Mouse (Mus musculus): ENCODE measurements around the gene Card6. TPM values are rescaled to one million over a fixed set of nuclear protein-coding genes. Genes with fewer than 3 reads are reported as not detected.

Gene Card6
- 0.88 and 1.1 TPM in 2 replicates for polyA plus RNA-seq (2012; rRNA removed; ENCODE audit: low replicate concordance)

DNA sequence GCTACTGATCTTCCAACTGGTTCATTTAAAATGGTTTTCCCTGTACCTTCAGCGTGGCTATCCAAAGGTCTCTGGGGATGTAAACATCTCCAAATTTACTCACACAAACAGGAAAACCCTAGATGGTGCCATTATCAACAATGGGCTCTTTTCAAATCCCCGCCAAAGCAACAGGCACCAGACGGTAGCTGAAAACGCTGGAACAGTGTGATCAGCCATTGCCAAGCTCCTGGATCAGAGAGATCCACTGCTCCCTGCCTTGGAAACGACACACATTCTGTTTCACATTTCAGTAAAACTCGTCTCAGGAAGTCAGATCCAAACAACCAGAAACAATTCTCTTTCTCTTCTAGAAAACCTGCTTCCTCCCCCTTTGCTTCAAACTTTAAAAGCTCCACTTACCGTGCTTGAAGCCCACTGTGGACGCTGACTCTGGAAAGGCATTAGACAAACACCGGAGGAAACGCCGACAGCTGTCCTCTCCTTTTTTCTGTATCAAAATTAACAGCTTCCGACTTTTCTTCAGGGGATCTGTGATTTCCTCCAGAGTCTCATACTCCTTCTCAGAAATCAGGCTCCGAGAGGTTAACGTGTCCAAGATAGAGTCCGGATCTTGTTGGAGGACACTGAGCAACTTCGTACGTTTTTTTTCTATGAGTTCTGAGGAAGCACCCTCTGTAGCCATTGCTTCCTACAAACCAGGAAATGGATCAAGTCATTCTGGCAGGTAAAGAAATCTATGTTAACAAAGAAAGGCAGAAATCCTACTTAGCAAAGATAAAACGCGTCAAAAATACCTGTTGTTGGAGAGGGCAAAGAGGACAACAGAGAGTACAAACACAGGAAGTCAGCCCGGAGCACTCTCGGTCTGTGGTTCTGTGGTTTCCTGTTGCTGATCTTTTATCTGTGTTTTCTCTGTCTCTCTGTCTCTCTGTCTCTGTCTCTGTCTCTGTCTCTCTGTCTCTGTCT lies at the start of gene Card6:
Gene Card6, minus strand, starts transcription at position 854 of the 969 bp plus-strand sequence.

DNA sequence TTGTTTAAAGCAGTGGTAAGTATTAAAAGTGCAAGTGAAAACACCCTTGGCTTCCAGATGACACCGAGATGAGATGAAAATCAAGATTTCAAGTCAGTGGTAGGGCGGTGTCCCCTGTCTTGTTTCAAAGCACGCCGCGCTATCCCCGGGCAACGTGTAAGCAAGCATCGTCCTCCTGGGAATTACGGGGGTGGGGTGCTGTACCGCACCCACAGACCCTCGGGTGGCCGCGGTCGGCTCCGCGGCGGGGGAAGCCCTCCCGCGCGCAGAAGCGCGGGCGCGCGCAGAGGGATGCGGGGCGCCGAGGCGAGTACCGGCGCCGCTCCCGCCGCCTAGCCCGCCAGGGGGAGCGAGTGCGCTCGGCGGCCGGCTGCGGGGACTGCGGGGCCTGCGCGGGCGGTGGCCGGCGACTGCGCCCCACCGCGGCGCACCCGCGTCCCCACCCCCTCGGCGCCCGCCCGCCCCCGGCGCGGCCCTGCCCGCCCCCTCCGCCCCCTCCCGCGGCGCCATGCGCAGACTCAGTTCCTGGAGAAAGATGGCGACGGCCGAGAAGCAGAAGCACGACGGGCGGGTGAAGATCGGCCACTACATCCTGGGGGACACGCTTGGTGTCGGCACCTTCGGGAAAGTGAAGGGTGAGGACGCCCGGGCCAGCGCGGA lies 35.2 kb upstream of the Card6 start, which contains the start of gene Prkaa1:
Gene Prkaa1, plus strand, starts transcription at position 501 of the 660 bp plus-strand sequence.

GRCm38 (mm10) chr15:5116270-5117030 lies 8.1 kb upstream of the Card6 start, which contains the start of gene Rpl37:
Gene Rpl37 (plus strand): TSS chr15:5116645.

DNA sequence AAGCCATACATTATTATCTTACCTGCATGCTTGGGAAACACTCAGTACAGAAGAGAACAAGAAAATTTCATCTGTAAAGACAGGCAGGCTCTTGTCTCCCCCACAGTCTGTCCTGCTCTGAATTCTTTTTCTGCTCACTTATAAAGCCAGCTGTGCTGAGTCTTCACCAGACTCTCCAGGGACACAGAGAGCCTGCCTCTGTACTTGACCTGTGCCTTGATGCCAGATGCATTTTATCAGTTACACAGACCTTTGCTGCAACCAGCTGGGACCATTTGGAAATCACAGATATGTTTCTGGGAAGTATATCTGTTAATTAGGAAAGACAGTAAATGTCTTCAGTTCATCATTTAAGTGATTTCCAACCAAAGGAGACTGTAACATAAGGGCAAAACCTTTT lies 44.7 kb downstream of the Card6 start, which contains the start of gene C7:
Gene C7, minus strand, starts transcription at position 106 of the 400 bp plus-strand sequence.

Other genes with a start within 250 kb of the Card6 start
- not detected in 2 replicates for gene Mroh2b, start 209.8 kb downstream of the Card6 start, polyA plus RNA-seq (2012; rRNA removed; ENCODE audit: low replicate concordance)
- gene C7, start 44.8 kb downstream of the Card6 start, polyA plus RNA-seq (2012; rRNA removed; ENCODE audit: low replicate concordance), result 0.12 TPM in 2 replicates
- gene Rpl37, start 8.1 kb upstream of the Card6 start, polyA plus RNA-seq (2012; rRNA removed; ENCODE audit: low replicate concordance), result 132 and 169 TPM in 2 replicates
- gene Prkaa1, start 35.3 kb upstream of the Card6 start, polyA plus RNA-seq (2012; rRNA removed; ENCODE audit: low replicate concordance), result 0.62 and 0.86 TPM in 2 replicates
- 0.55 and 0.82 TPM in 2 replicates for gene Ttc33, start 77.0 kb upstream of the Card6 start, polyA plus RNA-seq (2012; rRNA removed; ENCODE audit: low replicate concordance)
- 28.6 and 39.1 TPM in 2 replicates for gene Ptger4, start 135.6 kb upstream of the Card6 start, polyA plus RNA-seq (2012; rRNA removed; ENCODE audit: low replicate concordance)

All from duodenum, adult 2 months (tissue).